Mouse (Mus musculus) liver, embryonic 15.5 days (tissue): ENCODE results near the gene Ankrd55. TPM values are rescaled to one million over a fixed set of nuclear protein-coding genes. Genes with fewer than 3 reads are reported as not detected.
A peak's percentile ranks its signal among the peaks of the same experiment; 100 is the strongest.

Source experiments
- ATAC-seq: fragments of 200-750 bp; cut with Nextera tagmentation; 2 replicates; pipeline ENCODE4 v1.8.0; 2017; ENCODE audit warnings: moderate number of reproducible peaks, mild to moderate bottlenecking, moderate library complexity; ENCODE audit not compliant: insufficient read depth
- H3K27ac ChIP-seq: fragments of 300-500 bp; sonication (generic); replicated peaks from 2 replicates; pipeline ENCODE4 v1.5.1; 2015; ENCODE audit warnings: mild to moderate bottlenecking, inconsistent platforms
- H3K27me3 ChIP-seq: fragments of 300-500 bp; sonication (generic); 2 replicates; pipeline ENCODE4 v1.6.1; 2015; ENCODE audit warnings: mild to moderate bottlenecking, inconsistent platforms
- H3K36me3 ChIP-seq: fragments of 300-500 bp; sonication (generic); replicated peaks from 2 replicates; pipeline ENCODE4 v1.6.1; 2015; ENCODE audit warnings: moderate library complexity, mild to moderate bottlenecking, inconsistent platforms
- H3K4me1 ChIP-seq: fragments of 300-500 bp; sonication (generic); replicated peaks from 2 replicates; pipeline ENCODE4 v1.6.1; 2015; ENCODE audit warnings: inconsistent platforms
- H3K4me2 ChIP-seq: fragments of 300-500 bp; sonication (generic); 2 replicates; pipeline ENCODE4 v1.6.1; 2015; ENCODE audit warnings: moderate library complexity, mild to moderate bottlenecking, inconsistent platforms
- H3K4me3 ChIP-seq: fragments of 300-500 bp; sonication (generic); replicated peaks from 2 replicates; pipeline ENCODE4 v1.5.1; 2015; ENCODE audit warnings: mild to moderate bottlenecking, inconsistent platforms
- H3K9ac ChIP-seq: fragments of 300-500 bp; sonication (generic); 2 replicates; pipeline ENCODE4 v1.6.1; 2015; ENCODE audit warnings: moderate library complexity, mild to moderate bottlenecking, inconsistent platforms
- H3K9me3 ChIP-seq: fragments of 300-500 bp; sonication (generic); replicated peaks from 2 replicates; pipeline ENCODE4 v1.6.1; 2016; ENCODE audit warnings: inconsistent platforms
- WGBS: fragments of 180-500 bp; shearing (Covaris S2); methylation state at CpG from one replicate; pipeline ENCODE4 v1.1.7; 2015; ENCODE audit warnings: mixed read lengths; ENCODE audit not compliant: insufficient replicate concordance; 5-methylcytosine and 5-hydroxymethylcytosine counted together
- polyA plus RNA-seq: library from polyadenylated mRNA; unstranded; fragments of >200 nt; fragmentation: Nextera tagmentation; extraction: Ambion mirVana; gene quantifications from 2 replicates; pipeline ENCODE4 v1.2.1, GENCODE M21; 2015

Gene Ankrd55
- polyA plus RNA-seq, 1 experiment from 2014 or later: 0.08 TPM

GRCm38 (mm10) chr13:112264666-112265065 is 23.6 kb upstream of the Ankrd55 start:
- Histone ChIP-seq H3K9me3 (no peaks in the 10 kb centered on the region), H3K4me2 (no peak overlapping the region), H3K4me1 (no peaks in the 10 kb centered on the region), H3K4me3 (no peak overlapping the region), H3K27ac (no peak overlapping the region), H3K36me3 (no peaks in the 10 kb centered on the region), H3K27me3 (no peaks in the 10 kb centered on the region), H3K9ac (no peak overlapping the region)
- 8% methylated on average over 4 of the region's 4 CpGs for WGBS
- ATAC-seq: no peak

GRCm38 (mm10) chr13:112271901-112272537 is 16.2 kb upstream of the Ankrd55 start:
- 14% methylated on average over 5 of the region's 5 CpGs for WGBS
- no peak for ATAC-seq
- Histone ChIP-seq H3K27me3 (no peaks in the 10 kb centered on the region), H3K27ac (no peak overlapping the region), H3K9ac (no peak overlapping the region), H3K9me3 (no peaks in the 10 kb centered on the region), H3K36me3 (no peaks in the 10 kb centered on the region), H3K4me3 (no peak overlapping the region), H3K4me2 (no peak overlapping the region), H3K4me1 (no peaks in the 10 kb centered on the region)

DNA sequence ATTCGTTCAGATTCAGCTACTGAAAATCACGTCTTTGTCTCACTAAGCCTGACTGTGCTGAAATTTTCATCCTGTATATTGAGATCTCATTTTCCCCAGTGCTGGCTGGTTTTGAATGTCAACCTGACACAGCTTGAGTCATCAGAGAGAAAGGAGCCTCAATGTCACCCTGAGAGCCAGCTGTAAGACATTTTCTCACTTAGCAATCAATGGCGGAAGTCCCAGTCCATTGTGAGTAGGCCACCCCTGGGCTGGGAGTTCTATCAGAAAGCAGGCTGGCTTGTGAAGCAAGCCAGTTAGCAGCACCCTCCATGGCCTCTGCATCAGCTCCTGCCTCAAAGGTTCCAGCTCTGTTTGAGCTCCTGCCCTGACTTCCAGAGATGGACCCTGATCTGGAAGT is 13.6 kb upstream of the Ankrd55 start:
- H3K4me1 ChIP-seq: no peaks in the 10 kb centered on the region
- no peak overlapping the region for H3K4me2 ChIP-seq
- no peaks in the 10 kb centered on the region for H3K27me3 ChIP-seq
- no peak overlapping the region for H3K4me3 ChIP-seq
- WGBS: 68% methylated on average over 3 of the region's 3 CpGs
- no peak for ATAC-seq
- no peak overlapping the region for H3K9ac ChIP-seq
- no peaks in the 10 kb centered on the region for H3K36me3 ChIP-seq
- no peaks in the 10 kb centered on the region for H3K9me3 ChIP-seq
- no peak overlapping the region for H3K27ac ChIP-seq

DNA sequence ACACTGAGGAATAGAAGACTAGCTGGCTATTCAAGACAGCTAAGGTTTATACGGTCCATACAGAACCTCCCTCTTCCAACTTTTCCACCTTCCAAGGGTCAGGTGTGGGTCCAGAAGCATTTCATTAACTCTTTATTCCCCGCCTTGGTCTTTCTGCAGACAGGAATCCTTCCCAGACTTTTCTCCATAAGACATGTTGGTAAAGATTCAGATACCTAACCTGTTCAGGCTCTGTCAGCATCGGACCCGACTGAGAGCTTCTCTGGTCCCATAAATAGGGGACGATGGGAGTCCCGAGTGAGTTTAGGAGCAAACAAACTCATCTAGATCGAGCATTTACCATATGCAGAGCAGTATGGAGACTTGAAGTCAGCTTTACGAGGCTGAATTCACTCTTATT is 12.3 kb upstream of the Ankrd55 start:
- H3K4me2 ChIP-seq: no peak overlapping the region
- no peak for ATAC-seq
- no peak overlapping the region for H3K27ac ChIP-seq
- no peaks in the 10 kb centered on the region for H3K9me3 ChIP-seq
- no peaks in the 10 kb centered on the region for H3K36me3 ChIP-seq
- no peaks in the 10 kb centered on the region for H3K27me3 ChIP-seq
- H3K9ac ChIP-seq: no peak overlapping the region
- H3K4me1 ChIP-seq: no peaks in the 10 kb centered on the region
- 63% methylated on average over 8 of the region's 8 CpGs for WGBS
- no peak overlapping the region for H3K4me3 ChIP-seq

DNA sequence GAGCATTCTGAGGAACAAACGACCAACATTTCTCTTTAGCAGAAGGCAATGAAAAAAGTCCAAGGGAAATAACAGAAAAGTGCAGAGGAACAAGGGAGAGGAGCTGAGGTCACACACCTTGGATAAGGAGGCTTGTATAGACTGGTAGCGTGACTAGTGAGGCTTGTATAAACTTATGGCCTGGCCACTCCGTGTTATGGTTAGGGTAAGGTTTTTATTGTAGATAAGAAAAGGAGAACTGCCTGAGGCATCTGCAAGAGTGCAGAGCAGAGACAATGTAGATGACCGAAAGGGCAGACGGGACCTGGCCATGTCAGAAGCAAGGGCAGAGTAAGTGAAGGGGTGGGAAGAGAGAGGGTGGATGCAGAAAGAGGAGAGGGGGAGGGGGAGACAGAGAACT is 10.7 kb upstream of the Ankrd55 start:
- WGBS: 15% methylated on average over 5 of the region's 5 CpGs
- no peak overlapping the region for H3K4me2 ChIP-seq
- no peak for ATAC-seq

DNA sequence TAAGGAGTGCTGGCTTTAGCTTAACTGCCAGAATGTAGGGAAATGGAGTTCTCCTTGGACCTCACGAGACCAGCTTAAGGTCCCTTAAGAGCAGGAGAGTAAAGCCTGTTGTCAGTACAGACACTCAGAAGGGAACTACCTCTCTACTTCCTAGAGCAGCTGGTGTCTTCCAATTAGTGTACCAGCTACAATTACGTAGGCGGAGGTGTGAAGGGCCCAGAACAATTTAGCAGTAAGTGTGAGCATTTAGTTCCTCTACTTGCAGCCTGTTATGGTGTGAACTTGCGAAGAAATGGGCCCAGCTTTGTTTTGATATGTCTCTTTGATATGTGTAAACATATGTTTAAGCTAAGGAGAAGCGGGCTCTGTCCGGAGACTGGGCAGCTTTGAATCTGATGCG is 10.0 kb upstream of the Ankrd55 start:
- Histone ChIP-seq H3K36me3 (no peaks in the 10 kb centered on the region), H3K9me3 (no peaks in the 10 kb centered on the region), H3K27ac (no peak overlapping the region), H3K27me3 (no peaks in the 10 kb centered on the region), H3K9ac (no peak overlapping the region), H3K4me2 (no peak overlapping the region), H3K4me3 (no peak overlapping the region), H3K4me1 (no peaks in the 10 kb centered on the region)
- no peak for ATAC-seq
- WGBS: 65% methylated on average over 7 of the region's 7 CpGs

More for the DNA sequence above, 10.7 kb upstream of the Ankrd55 start:
- Histone ChIP-seq H3K9me3 (no peaks in the 10 kb centered on the region), H3K4me1 (no peaks in the 10 kb centered on the region), H3K4me3 (no peak overlapping the region), H3K27me3 (no peaks in the 10 kb centered on the region), H3K27ac (no peak overlapping the region), H3K36me3 (no peaks in the 10 kb centered on the region), H3K9ac (no peak overlapping the region)

GRCm38 (mm10) chr13:112287135-112287534 is 1.1 kb upstream of the Ankrd55 start:
- peak overlapping the region; percentile 33; the same call in 1 of the 2 replicates for H3K27ac ChIP-seq
- no peak for ATAC-seq
- 67% methylated on average over 1 of the region's 1 CpGs for WGBS
- H3K27me3 ChIP-seq: peaks cover 7% of the 10 kb centered on the region; the same call in 1 of the 2 replicates
- no peaks in the 10 kb centered on the region for H3K9me3 ChIP-seq
- no peak overlapping the region for H3K9ac ChIP-seq
- no peaks in the 10 kb centered on the region for H3K36me3 ChIP-seq
- H3K4me2 ChIP-seq: no peak overlapping the region
- H3K4me1 ChIP-seq: peaks cover 10% of the 10 kb centered on the region
- H3K4me3 ChIP-seq: no peak overlapping the region

DNA sequence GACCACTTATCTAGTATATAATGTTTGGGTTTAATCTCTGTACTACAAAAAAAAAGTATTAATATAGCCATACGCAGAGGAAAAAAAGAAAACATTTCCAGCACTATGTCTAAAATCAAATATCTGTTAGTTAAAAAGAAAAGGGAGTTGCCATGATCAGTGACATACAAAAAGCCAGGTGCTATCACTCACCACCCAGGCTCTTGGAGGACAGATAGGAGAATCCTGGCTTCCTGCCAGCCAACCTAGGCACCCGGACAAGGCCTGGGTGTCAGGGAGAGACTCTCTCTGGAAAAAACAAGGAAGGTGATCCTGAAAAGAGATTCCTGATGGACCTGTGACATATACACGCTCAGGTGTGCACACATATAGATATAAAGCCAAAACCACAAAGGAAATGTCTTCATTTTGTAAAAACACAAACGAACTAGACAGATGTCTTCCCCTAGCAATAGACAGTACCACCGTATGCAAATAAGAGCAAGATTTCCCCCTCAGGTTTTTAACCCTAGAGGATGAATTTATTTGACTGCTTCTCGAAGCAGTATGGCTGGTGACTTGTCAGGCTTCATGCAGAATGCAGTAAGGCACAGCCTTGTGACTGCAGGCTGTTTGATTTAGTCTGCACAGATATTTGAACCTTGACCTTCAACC is 553 bp upstream of the Ankrd55 start:
- H3K27ac ChIP-seq: peak overlapping the region; percentile 20; the same call in 1 of the 2 replicates
- no peak overlapping the region for H3K9ac ChIP-seq
- no peaks in the 10 kb centered on the region for H3K36me3 ChIP-seq
- H3K4me3 ChIP-seq: no peak overlapping the region
- peak overlapping the region; percentile 43 for H3K4me2 ChIP-seq
- H3K9me3 ChIP-seq: no peaks in the 10 kb centered on the region
- H3K27me3 ChIP-seq: peaks cover 7% of the 10 kb centered on the region; the same call in 1 of the 2 replicates
- H3K4me1 ChIP-seq: peaks cover 10% of the 10 kb centered on the region
- WGBS: 36% methylated on average over 6 of the region's 6 CpGs
- peak; percentile 47; the same call in 1 of the 2 replicates for ATAC-seq

GRCm38 (mm10) chr13:112289338-112289737 is 1.1 kb downstream of the Ankrd55 start:
- Histone ChIP-seq H3K9ac (no peak overlapping the region), H3K4me1 (peaks cover 10% of the 10 kb centered on the region), H3K9me3 (no peaks in the 10 kb centered on the region), H3K27me3 (peaks cover 7% of the 10 kb centered on the region; the same call in 1 of the 2 replicates), H3K27ac (no peak overlapping the region), H3K36me3 (no peaks in the 10 kb centered on the region), H3K4me3 (no peak overlapping the region), H3K4me2 (no peak overlapping the region)
- no peak for ATAC-seq
- WGBS: 67% methylated on average over 9 of the region's 9 CpGs

GRCm38 (mm10) chr13:112289981-112290380 is 1.7 kb downstream of the Ankrd55 start:
- Histone ChIP-seq H3K27ac (no peak overlapping the region), H3K9ac (no peak overlapping the region), H3K36me3 (no peaks in the 10 kb centered on the region), H3K4me3 (no peak overlapping the region), H3K4me1 (peaks cover 10% of the 10 kb centered on the region), H3K4me2 (no peak overlapping the region), H3K9me3 (no peaks in the 10 kb centered on the region), H3K27me3 (peaks cover 7% of the 10 kb centered on the region; the same call in 1 of the 2 replicates)
- ATAC-seq: no peak
- WGBS: 49% methylated on average over 4 of the region's 4 CpGs

- Histone ChIP-seq H3K27me3 (peaks cover 7% of the 10 kb centered on the region; the same call in 1 of the 2 replicates), H3K36me3 (no peaks in the 10 kb centered on the region), H3K9me3 (no peaks in the 10 kb centered on the region), H3K4me1 (peaks cover 10% of the 10 kb centered on the region), H3K27ac (no peak overlapping the region), H3K4me2 (no peak overlapping the region), H3K4me3 (no peak overlapping the region), H3K9ac (no peak overlapping the region)
- WGBS: 22% methylated on average over 4 of the region's 4 CpGs
- no peak for ATAC-seq
These were observed 4.2 kb downstream of the Ankrd55 start for GRCm38 (mm10) chr13:112292489-112292888.
